Mouse (Mus musculus): Measurements from ENCODE around the gene Ptprt. TPM values are rescaled to one million over a fixed set of nuclear protein-coding genes. Genes with fewer than 3 reads are reported as not detected.

The Ptprt gene
- polyA plus RNA-seq, 1 experiment from 2014 or later, result 3.3 TPM

GRCm38 (mm10) chr2:162572851-162573250, 88.1 kb downstream of the Ptprt start:
- no peak overlapping the region for H3K4me2 ChIP-seq (replicated peaks)
- no peaks in the 10 kb centered on the region for H3K9me3 ChIP-seq
- no peak overlapping the region for H3K9ac ChIP-seq
- H3K27me3 ChIP-seq (replicated peaks), result no peaks in the 10 kb centered on the region
- 87% methylated on average over 2 of the region's 2 CpGs for WGBS
- H3K4me3 ChIP-seq, result no peak overlapping the region
- no peaks in the 10 kb centered on the region for H3K4me1 ChIP-seq
- ATAC-seq (ENCODE audit: low FRiP score, low read depth), result no peak
- H3K36me3 ChIP-seq, result no peaks in the 10 kb centered on the region
- no peak overlapping the region for H3K27ac ChIP-seq

- WGBS, result 93% methylated on average over 12 of the region's 12 CpGs
- ATAC-seq (ENCODE audit: low FRiP score, low read depth), result no peak
- H3K36me3 ChIP-seq, result no peaks in the 10 kb centered on the region
- no peak overlapping the region for H3K9ac ChIP-seq
- H3K27ac ChIP-seq, result no peak overlapping the region
- H3K27me3 ChIP-seq (replicated peaks), result no peaks in the 10 kb centered on the region
- no peak overlapping the region for H3K4me3 ChIP-seq
- H3K9me3 ChIP-seq, result no peaks in the 10 kb centered on the region
- H3K4me1 ChIP-seq, result no peaks in the 10 kb centered on the region
- H3K4me2 ChIP-seq (replicated peaks), result no peak overlapping the region
Measured at GRCm38 (mm10) chr2:162571037-162571436, 89.9 kb downstream of the Ptprt start.

- Histone ChIP-seq H3K9ac (no peak overlapping the region), H3K4me2 (replicated peaks) (no peak overlapping the region), H3K27ac (no peak overlapping the region), H3K4me1 (no peaks in the 10 kb centered on the region), H3K4me3 (no peak overlapping the region), H3K9me3 (no peaks in the 10 kb centered on the region), H3K36me3 (no peaks in the 10 kb centered on the region), H3K27me3 (replicated peaks) (no peaks in the 10 kb centered on the region)
- no peak for ATAC-seq (ENCODE audit: low FRiP score, low read depth)
- WGBS, result 72% methylated on average over 6 of the region's 6 CpGs
Measured at GRCm38 (mm10) chr2:162568308-162569100, 92.4 kb downstream of the Ptprt start.

- Histone ChIP-seq H3K36me3 (no peaks in the 10 kb centered on the region), H3K4me1 (no peaks in the 10 kb centered on the region), H3K4me3 (no peak overlapping the region), H3K9ac (no peak overlapping the region), H3K27ac (no peak overlapping the region), H3K4me2 (replicated peaks) (no peak overlapping the region), H3K27me3 (replicated peaks) (no peaks in the 10 kb centered on the region), H3K9me3 (no peaks in the 10 kb centered on the region)
- ATAC-seq (ENCODE audit: low FRiP score, low read depth), result no peak
- 84% methylated on average over 8 of the region's 8 CpGs for WGBS
Measured at GRCm38 (mm10) chr2:162548312-162548711, 112.6 kb downstream of the Ptprt start.

GRCm38 (mm10) chr2:162531638-162532037, 129.3 kb downstream of the Ptprt start:
- Histone ChIP-seq H3K9ac (no peak overlapping the region), H3K27me3 (replicated peaks) (no peaks in the 10 kb centered on the region)
- 44% methylated on average over 7 of the region's 7 CpGs for WGBS

GRCm38 (mm10) chr2:162528911-162529310, 132.0 kb downstream of the Ptprt start:
- H3K4me2 ChIP-seq (replicated peaks), result no peak overlapping the region
- H3K27me3 ChIP-seq (replicated peaks), result no peaks in the 10 kb centered on the region
- H3K9ac ChIP-seq, result no peak overlapping the region
- H3K36me3 ChIP-seq, result no peaks in the 10 kb centered on the region
- no peak for ATAC-seq (ENCODE audit: low FRiP score, low read depth)
- H3K9me3 ChIP-seq, result no peaks in the 10 kb centered on the region
- 92% methylated on average over 3 of the region's 3 CpGs for WGBS
- no peak overlapping the region for H3K27ac ChIP-seq
- H3K4me1 ChIP-seq, result no peaks in the 10 kb centered on the region
- no peak overlapping the region for H3K4me3 ChIP-seq

More at GRCm38 (mm10) chr2:162531638-162532037, 129.3 kb downstream of the Ptprt start:
- ATAC-seq (ENCODE audit: low FRiP score, low read depth), result no peak
- H3K9me3 ChIP-seq, result no peaks in the 10 kb centered on the region
- no peak overlapping the region for H3K4me3 ChIP-seq
- H3K4me2 ChIP-seq (replicated peaks), result no peak overlapping the region
- H3K4me1 ChIP-seq, result no peaks in the 10 kb centered on the region
- H3K27ac ChIP-seq, result no peak overlapping the region
- no peaks in the 10 kb centered on the region for H3K36me3 ChIP-seq

GRCm38 (mm10) chr2:162515993-162516392, 145.0 kb downstream of the Ptprt start:
- Histone ChIP-seq H3K36me3 (no peaks in the 10 kb centered on the region), H3K4me2 (replicated peaks) (no peak overlapping the region), H3K27ac (no peak overlapping the region), H3K9ac (no peak overlapping the region), H3K27me3 (replicated peaks) (no peaks in the 10 kb centered on the region), H3K4me1 (no peaks in the 10 kb centered on the region), H3K9me3 (no peaks in the 10 kb centered on the region), H3K4me3 (no peak overlapping the region)
- ATAC-seq (ENCODE audit: low FRiP score, low read depth), result no peak
- 78% methylated on average over 8 of the region's 8 CpGs for WGBS

- no peaks in the 10 kb centered on the region for H3K36me3 ChIP-seq
- H3K9me3 ChIP-seq, result no peaks in the 10 kb centered on the region
- no peak overlapping the region for H3K27ac ChIP-seq
- no peaks in the 10 kb centered on the region for H3K4me1 ChIP-seq
- no peak for ATAC-seq (ENCODE audit: low FRiP score, low read depth)
- H3K9ac ChIP-seq, result no peak overlapping the region
- no peaks in the 10 kb centered on the region for H3K27me3 ChIP-seq (replicated peaks)
- no peak overlapping the region for H3K4me2 ChIP-seq (replicated peaks)
- H3K4me3 ChIP-seq, result no peak overlapping the region
- WGBS, result 90% methylated on average over 4 of the region's 4 CpGs
Measured at GRCm38 (mm10) chr2:162513072-162513471, 147.9 kb downstream of the Ptprt start.

GRCm38 (mm10) chr2:162512094-162512493, 148.9 kb downstream of the Ptprt start:
- Histone ChIP-seq H3K27ac (no peak overlapping the region), H3K9ac (no peak overlapping the region), H3K4me3 (no peak overlapping the region), H3K9me3 (no peaks in the 10 kb centered on the region), H3K36me3 (no peaks in the 10 kb centered on the region), H3K4me1 (no peaks in the 10 kb centered on the region), H3K4me2 (replicated peaks) (no peak overlapping the region), H3K27me3 (replicated peaks) (no peaks in the 10 kb centered on the region)
- ATAC-seq (ENCODE audit: low FRiP score, low read depth), result no peak
- WGBS, result 92% methylated on average over 1 of the region's 1 CpGs

- H3K9ac ChIP-seq, result no peak overlapping the region
- H3K27me3 ChIP-seq (replicated peaks), result no peaks in the 10 kb centered on the region
- H3K36me3 ChIP-seq, result no peaks in the 10 kb centered on the region
- no peak overlapping the region for H3K4me3 ChIP-seq
- 79% methylated on average over 5 of the region's 5 CpGs for WGBS
- H3K9me3 ChIP-seq, result no peaks in the 10 kb centered on the region
- H3K27ac ChIP-seq, result no peak overlapping the region
- no peak for ATAC-seq (ENCODE audit: low FRiP score, low read depth)
- no peaks in the 10 kb centered on the region; the same call in 1 of the 2 replicates for H3K4me1 ChIP-seq
- H3K4me2 ChIP-seq (replicated peaks), result no peak overlapping the region
Measured at GRCm38 (mm10) chr2:162509016-162509415, 151.9 kb downstream of the Ptprt start.

- ATAC-seq (ENCODE audit: low FRiP score, low read depth), result no peak
- H3K4me1 ChIP-seq, result no peaks in the 10 kb centered on the region; the same call in 1 of the 2 replicates
- H3K9me3 ChIP-seq, result no peaks in the 10 kb centered on the region
- no peak overlapping the region for H3K4me3 ChIP-seq
- no peaks in the 10 kb centered on the region for H3K36me3 ChIP-seq
- no peak overlapping the region for H3K27ac ChIP-seq
- 35% methylated on average over 10 of the region's 10 CpGs for WGBS
- no peak overlapping the region for H3K4me2 ChIP-seq (replicated peaks)
- no peak overlapping the region for H3K9ac ChIP-seq
- no peaks in the 10 kb centered on the region for H3K27me3 ChIP-seq (replicated peaks)
Measured at GRCm38 (mm10) chr2:162507664-162508063, 153.3 kb downstream of the Ptprt start.

- H3K4me1 ChIP-seq, result no peaks in the 10 kb centered on the region; the same call in 1 of the 2 replicates
- no peak overlapping the region for H3K4me3 ChIP-seq
- H3K9ac ChIP-seq, result no peak overlapping the region
- no peaks in the 10 kb centered on the region for H3K27me3 ChIP-seq (replicated peaks)
- no peak overlapping the region for H3K27ac ChIP-seq
- ATAC-seq (ENCODE audit: low FRiP score, low read depth), result no peak
- no peak overlapping the region for H3K4me2 ChIP-seq (replicated peaks)
- no peaks in the 10 kb centered on the region for H3K9me3 ChIP-seq
- WGBS, result 36% methylated on average over 4 of the region's 4 CpGs
- no peaks in the 10 kb centered on the region for H3K36me3 ChIP-seq
Measured at GRCm38 (mm10) chr2:162504850-162505249, 156.1 kb downstream of the Ptprt start.

- Histone ChIP-seq H3K27ac (no peak overlapping the region), H3K9me3 (no peaks in the 10 kb centered on the region), H3K36me3 (no peaks in the 10 kb centered on the region), H3K9ac (no peak overlapping the region), H3K4me1 (no peaks in the 10 kb centered on the region), H3K4me2 (replicated peaks) (no peak overlapping the region), H3K4me3 (no peak overlapping the region), H3K27me3 (replicated peaks) (no peaks in the 10 kb centered on the region)
- 92% methylated on average over 9 of the region's 9 CpGs for WGBS
- ATAC-seq (ENCODE audit: low FRiP score, low read depth), result no peak
Measured at GRCm38 (mm10) chr2:162499501-162499915, 161.4 kb downstream of the Ptprt start.

Data from neural tube, embryonic 12.5 days (tissue).